Mouse (Mus musculus): ENCODE measurements around the gene Lancl1. TPM values are rescaled to one million over a fixed set of nuclear protein-coding genes. Genes with fewer than 3 reads are reported as not detected.

Gene Lancl1
- polyA plus RNA-seq, 1 experiment, result 133 TPM

DNA sequence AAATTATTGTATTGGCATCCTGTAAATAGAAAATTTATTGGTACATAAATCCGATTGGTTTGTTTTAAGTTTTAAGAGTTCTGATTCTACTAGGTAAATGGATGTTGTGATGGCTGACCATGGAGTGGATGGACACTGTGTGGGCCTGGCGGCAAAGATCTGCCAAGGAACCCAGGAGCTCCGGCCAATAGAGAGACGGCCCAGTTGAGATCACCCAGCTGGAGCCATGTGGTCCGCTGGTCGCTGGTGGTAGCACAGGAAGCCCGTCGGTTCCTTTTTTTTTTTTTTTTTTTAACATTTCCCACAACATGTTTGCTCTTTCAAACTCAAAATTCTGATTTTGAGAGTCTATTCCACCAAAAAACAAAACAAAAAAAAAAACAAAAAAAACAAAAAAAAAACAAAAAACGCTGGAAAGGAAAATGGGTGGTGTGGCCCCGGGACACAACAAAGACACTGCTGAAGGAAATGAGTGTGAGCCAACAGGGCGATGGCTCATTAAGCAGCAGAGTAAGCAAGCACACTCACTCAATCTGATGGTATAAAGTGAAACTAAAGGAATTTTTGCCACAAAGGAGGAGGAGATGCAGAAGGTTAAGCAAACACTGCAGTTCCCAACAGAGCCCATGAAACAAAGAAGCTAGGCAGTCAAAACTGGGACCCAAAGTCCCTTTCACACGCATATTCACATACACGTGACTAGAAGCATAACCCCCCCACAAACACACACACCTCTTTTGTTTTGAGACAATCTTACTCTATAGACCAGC lies 21.4 kb downstream of the Lancl1 start:
- no peak for DNase-seq (ENCODE audit: low spot score)

DNA sequence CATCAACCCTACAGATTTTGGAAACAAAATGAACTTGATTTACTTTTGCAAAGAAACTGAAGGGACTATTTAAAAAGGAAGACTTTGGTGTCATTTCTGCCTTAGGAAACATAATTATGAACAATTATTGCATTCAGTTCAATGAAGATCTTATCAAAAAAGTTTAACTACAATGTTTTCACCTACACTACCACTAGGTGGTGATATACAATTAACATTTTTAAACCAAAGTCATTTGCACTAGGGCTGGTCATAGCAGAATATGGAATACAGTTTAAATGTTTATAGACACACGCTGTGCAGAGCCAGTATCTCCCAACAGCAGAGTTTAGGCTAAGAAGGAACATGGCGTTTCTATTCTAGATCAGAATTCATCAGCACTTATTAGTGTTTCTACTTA lies 24.5 kb downstream of the Lancl1 start:
- DNase-seq (ENCODE audit: low spot score), result no peak

DNA sequence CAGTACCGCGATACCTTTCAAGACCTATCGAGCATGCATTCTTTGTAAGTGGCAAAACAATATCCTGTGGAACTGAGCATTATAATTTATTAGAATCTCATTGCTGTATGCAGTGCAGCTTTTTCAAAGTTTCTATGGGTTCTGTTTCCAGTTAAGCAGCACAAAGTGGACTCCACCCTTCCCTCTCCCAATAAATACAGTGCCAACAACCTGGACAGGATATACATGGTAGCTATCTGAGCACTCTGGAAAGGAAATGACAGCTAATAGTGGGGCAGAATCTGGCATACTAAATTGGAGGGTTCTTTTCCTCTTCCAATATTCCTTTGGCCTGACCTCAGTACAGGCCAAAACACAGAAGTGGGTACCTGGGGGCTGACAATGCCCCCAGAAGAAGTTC lies 28.2 kb downstream of the Lancl1 start:
- no peak for DNase-seq (ENCODE audit: low spot score)

DNA sequence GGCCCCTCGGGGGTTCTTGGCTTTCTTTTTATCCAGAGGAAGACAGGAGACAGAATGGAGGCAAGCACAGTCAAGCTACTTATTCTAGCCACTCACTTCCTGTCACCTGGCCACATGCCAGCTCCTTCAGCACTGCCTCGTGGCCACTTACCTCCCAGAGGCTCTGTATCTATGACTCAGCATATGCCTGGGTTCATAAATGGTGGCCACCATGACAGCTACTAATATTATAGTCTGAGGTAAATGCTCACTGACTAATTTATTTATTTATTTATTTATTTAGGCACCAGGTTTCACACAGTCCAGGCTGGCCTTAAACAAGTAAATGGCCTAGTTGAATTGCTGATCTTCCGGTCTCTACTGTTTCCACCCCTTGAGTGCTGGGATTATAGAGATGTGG lies 35.0 kb downstream of the Lancl1 start:
- no peak for DNase-seq (ENCODE audit: low spot score)

DNA sequence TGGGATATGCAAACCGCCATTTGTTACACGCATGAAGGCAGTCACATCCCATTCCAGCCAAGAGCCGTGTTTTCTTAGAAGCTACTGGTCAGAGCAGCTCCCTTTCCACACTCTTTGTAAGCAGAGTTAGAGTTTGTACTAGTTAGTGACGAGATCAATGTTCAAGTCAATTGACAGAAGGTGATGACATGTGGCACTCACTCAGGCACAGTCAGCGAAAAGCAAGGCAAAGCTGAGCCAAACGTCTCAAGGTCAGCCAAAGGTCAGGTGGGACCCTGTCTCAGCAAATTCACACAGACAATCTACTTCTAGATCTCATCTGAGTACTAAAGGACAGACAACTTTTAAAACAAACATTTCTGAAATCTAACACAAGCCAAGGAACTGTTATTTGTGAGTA lies 36.4 kb downstream of the Lancl1 start:
- DNase-seq (ENCODE audit: low spot score), result no peak

DNA sequence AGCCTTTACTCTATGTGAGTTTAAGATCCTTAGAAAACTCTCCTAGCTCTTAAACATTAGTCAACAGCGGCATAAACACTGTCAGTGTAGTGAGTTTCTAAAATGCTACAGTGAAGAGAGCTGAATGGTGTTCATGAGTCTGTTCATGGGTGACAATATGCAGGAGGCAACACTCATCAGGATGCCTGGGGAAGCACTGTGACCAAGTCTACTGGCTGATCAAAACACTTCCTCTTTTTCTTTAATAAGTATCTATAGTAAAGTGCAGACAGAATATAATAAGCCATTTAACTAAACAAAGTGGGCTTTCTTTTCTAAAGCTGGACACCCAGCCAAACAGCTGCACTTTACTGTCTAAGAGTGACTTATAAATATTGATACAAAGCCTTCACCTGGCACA lies 37.3 kb downstream of the Lancl1 start:
- no peak for DNase-seq (ENCODE audit: low spot score)

DNA sequence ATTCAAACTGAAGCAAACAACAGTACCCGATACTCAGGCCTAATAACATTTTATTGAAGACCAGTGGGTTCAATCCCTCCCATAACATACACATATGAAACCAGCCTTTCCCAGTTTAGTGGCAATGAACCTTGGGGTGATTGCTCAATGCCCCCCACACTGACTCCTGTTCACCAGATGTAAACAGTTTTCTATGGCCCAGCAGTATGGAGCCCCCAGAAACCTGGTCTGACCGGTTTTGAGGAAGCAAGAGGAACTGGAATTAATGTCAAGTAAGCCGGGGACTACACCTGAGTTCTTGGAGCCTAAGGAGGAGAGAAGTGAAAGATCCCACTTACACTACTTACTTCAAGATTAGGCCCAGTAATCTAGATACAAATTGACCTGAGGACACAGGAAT lies 38.2 kb downstream of the Lancl1 start:
- DNase-seq (ENCODE audit: low spot score), result no peak

DNA sequence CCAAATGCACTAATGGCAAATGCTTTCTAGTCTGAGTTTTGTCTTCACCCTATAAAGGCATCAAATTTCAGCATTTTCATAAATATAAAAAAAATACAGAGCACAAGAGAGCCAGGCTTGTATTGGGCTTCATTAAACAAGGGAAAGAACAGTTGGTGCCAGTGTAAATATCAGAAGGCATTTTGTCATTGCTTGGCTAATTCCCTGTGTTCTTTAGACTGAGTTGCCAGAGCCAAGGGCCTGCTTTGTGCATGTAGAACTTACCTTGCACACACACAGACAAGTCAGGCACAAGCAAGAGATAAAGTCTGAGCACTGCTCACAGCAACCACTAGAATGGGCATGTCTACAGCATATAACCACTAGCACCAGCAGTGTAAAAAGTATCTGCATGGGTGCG lies 40.1 kb downstream of the Lancl1 start:
- no peak for DNase-seq (ENCODE audit: low spot score)

DNA sequence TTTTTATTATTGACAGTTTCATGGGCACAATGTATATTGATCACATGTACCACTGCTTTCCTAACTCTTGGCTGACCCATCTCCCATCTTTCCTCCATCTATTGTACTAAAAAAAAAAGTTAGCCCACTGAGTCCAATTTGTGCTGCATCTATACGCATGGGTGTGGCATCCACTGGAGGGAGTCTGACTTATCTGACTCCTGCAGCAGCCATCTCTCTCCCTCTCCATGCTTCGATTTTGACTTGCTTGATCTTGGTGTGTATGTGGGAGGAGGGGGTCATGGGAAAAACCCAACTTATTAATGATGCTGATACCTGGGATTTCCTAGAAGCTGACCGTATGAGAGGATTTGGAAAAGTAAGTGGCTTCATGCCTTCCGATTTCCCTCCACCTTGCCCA lies 40.5 kb downstream of the Lancl1 start:
- no peak for DNase-seq (ENCODE audit: low spot score)

DNA sequence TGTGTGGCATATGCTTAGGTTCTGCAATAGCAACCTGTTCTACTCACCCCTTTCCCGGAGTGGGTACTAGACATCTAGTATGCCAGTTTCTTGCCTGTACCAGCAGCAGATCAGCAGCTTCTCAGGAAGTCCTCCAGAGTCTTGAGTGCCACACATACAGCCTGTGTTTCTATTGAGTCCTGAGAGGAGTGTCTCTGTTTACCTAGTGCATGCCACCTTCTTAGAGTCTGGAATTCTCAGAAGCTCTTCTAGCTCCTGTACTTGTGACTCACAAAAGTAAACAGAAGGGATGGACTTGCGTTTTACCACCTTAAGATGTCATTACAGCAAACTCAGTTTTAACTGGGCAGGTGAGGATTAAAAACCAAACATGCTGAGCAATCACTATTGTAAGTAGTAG lies 41.9 kb downstream of the Lancl1 start:
- DNase-seq (ENCODE audit: low spot score), result no peak

DNA sequence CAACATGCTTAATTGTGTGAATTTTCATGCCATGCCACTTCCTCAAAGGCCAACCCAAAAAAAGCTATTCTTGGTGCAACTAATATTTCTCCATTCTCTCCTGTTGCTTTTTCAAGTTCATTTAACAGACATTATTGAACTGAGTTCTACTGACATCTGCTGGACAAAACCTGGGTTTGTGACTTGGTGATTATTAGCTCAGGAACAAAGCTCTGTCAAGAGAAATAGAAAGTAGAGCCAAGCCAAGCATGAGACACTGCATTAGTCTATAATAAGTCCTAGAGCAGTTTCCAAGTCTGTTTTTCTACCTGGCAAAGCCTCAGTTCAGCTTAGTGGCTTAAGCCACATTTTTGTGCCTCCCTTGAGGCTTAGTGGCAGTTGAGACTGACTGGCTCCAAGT lies 45.9 kb downstream of the Lancl1 start:
- DNase-seq (ENCODE audit: low spot score), result no peak

DNA sequence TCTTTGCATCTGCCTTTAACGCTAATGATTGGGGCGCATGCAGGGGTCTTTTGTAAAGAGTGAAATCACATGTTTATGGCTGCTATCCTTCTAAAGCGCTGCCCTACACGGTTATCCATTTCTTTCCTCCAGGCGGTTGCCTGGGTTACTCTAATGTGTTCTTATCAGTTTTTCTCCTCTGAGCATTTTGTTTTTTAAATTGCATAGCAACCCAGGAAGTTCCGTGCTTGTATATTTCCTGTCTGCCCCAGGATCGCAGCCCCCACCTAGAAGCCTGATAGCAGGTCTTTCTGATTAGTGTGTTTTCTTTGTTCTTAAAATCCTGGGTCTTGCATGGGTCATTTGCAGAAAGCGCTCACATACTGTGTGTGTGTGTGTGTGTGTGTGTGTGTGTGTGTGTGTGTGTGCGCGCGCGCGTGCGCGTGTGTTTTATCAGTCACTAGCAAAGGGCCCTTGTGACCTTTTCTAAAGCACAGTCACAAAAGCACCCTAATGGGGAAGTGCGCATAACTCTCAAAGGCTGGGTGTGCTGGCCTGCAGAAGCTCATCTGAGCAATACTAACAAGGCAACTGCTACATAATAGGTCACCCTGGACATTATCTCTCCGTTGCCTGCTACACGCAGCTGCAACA lies 51.0 kb downstream of the Lancl1 start:
- DNase-seq (ENCODE audit: low spot score), result no peak

DNA sequence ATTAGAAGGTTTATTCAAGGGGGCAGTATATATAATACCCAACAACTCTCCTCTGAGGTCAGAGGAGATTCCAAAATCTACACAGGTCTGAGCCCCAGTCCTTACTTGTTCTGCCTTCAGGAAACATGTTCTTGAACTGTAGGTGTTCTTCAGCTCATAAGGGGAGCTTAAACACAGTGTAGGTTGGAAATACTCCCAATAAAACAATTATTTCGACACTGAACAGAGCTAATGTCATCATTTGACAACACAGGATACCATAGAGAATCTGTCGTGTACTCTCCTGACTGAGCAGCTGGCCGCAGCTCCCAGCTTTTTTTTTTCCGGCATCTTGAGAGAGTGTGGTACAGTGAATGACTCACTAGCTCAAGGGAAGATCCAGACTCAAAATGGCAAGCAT lies 52.8 kb downstream of the Lancl1 start:
- DNase-seq (ENCODE audit: low spot score), result no peak

DNA sequence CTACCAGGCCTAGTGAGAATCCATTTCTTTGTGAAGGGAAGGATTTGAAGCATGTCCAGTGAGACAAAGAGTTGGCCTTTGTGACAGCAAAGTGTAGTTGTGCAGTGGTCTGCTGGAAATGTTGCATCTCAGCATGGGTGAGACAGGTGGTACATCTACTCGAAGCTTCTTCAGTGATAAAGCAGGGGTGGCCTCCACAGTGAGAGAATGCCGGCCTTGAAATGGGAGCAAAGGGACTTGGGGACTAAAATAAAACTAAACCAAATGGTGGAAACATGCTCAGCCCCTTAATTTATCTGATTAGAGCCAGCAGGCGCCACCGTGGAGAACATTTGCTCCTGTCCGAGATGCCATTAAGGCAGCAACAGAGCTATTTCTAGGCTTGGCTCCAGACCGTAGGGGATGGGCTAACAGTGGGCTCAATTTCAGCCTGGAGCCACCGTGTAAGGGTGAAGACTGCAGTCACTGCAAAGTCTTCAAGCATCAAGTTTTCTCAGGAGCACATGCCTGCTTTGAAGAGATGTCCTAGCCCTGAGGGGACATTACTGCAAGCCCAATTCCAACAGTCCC lies 53.5 kb downstream of the Lancl1 start:
- no peak for DNase-seq (ENCODE audit: low spot score)

DNA sequence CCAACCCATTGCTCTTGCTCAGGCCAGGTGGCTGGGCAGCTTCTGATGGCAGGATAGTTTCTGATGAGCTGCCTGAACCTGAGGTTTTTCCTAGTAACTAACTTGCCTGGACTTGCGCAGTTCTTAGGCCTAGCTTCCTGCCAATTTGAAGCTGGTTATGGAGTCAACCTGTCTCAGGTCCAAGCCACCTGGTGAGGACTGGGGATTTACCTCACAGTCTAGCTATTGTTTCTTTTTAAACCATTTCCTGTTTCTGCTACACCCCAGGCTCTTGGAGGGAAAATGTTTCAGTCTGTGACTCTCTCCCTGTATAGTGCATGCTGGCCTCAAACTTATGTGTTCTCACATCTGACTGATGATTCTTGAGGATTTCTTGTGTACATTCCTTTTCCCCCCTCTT lies 58.5 kb downstream of the Lancl1 start:
- DNase-seq (ENCODE audit: low spot score), result no peak

DNA sequence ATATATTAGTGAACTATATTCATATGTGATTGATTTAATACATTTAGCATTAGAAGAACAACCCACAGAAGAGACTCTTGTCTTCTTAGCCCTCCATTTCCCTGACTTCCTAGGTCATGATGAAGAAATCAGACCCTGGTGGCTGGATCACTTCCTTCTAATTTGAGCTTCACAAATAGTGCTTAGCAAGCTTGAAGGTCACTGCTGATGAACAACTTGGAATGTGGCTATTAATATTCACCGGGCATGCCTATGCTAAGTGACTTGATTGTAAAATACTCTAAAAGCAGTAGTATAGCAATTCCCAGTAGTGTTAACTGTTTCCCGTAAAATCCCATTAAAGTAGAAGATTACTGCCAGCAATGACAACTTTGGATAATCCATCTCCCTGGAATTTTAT lies 63.2 kb downstream of the Lancl1 start:
- DNase-seq (ENCODE audit: low spot score), result no peak

DNA sequence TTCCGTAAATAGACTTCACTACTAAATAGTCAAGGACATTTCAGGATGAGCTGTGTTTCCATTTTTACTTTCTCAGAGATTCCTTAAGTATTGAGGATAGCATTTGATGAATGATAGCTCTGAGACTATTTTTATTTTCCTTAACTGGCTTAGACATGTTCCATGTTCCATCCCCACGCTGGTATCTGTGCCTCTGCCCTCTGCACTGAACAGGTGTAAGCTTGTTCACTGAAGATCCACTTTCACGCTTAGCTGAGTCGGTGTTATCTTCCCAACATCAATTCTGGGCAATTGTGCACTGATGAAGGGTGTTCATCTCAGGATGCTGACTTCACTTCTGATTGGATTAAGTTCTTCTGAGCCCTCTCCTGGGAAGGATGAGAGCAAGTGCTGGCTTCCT lies 73.8 kb downstream of the Lancl1 start:
- DNase-seq (ENCODE audit: low spot score), result no peak

DNA sequence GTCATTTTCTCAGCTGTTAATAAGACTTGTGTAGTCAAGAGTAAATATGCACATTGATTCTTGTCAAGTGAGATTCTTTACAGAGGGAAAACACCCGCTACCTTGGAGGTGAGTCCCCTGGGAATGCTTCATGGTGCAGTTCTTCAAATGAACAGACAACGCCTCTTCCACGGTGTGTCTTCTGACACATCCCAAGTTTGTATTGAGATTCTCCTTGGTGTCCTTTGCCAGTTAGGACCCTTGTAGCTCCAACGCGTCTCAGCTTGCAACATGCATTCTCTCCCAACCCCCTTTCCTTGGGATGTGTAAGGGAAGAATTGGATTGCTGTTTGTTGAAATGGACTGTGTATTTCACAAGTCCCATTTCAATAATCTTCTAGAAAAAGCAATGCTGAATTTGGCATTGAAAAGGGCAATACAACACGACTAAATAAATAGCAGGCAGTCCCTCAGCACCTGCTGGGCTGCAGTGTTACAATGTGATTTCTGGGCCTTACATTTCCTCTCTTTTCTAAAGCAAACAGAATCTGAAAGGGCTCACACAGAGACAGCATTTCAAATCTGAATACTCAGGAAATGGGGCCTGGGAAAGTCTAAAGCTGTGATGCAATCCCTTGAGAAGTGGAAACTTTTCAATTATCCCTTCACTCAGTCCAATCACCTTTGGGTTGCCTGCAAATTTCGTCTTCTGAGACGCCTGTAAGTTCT lies 78.0 kb downstream of the Lancl1 start:
- no peak for DNase-seq (ENCODE audit: low spot score)

DNA sequence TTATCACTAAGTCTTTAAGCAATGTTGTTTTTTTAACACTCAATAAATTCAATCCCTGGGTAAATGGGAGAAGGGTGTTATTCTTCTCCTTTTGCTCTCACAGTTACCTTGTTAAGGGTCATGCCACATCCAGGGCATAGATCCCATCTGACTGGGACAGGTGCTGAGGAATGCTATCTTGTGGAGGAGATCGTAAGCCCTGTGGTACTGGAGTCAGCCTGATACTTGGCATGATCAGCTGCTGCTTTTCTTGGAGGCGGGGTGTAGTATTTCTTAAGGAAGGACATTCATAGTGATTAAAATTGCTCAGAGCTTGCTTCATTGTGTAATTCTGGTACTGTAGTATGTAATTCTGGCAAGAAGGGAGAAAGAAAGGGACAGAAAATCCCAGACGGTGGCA lies 81.3 kb downstream of the Lancl1 start:
- no peak for DNase-seq (ENCODE audit: low spot score)

DNA sequence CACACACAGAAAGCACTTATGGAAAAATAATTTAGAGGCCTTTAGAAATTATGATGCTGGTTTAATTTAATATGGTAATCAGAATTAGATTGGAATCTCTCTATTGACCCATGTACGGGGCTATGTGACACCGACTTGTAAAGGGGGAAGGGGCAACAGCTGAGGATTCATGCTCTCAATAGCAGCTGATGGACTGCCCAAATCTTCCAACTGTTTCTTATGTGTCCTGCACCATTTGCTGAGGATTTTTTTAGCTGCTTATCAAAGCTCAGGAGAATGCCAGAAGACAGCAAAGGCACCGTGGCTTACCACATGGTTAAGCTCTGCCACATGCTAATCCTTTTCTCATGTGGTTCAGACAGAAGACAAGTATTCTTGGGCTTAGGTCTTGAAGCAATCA lies 87.6 kb downstream of the Lancl1 start:
- DNase-seq (ENCODE audit: low spot score), result no peak

All from urinary bladder, adult 2 months (tissue).